Mouse (Mus musculus) lung, adult 2 months (tissue): ENCODE results near the gene Rhot1. TPM values are rescaled to one million over a fixed set of nuclear protein-coding genes. Genes with fewer than 3 reads are reported as not detected.

ENCODE experiments used
- DNase-seq: peaks from one replicate; pipeline ENCODE4 v3.0.0; 2022
- H3K4me1 ChIP-seq: fragments of 200-500 bp; 2 replicates; pipeline ENCODE4 v1.6.1; 2011; ENCODE audit warnings: low read length; ENCODE audit not compliant: control insufficient read depth, insufficient read depth
- H3K4me3 ChIP-seq: fragments of 200-500 bp; replicated peaks from 2 replicates; pipeline ENCODE3; 2011; ENCODE audit warnings: low read depth, mild to moderate bottlenecking, control low read depth, low read length; ENCODE audit errors: extremely low read depth
- CTCF ChIP-seq: fragments of 200-500 bp; IDR thresholded peaks from 2 replicates; pipeline ENCODE4 v1.5.1; 2011; ENCODE audit warnings: mild to moderate bottlenecking, low read length, control low read depth; ENCODE audit not compliant: insufficient read depth
- POLR2A ChIP-seq: fragments of 200-500 bp; IDR thresholded peaks from 2 replicates; pipeline ENCODE4 v1.6.1; 2011; ENCODE audit warnings: low read depth, mild to moderate bottlenecking, control low read depth, low read length, borderline replicate concordance; ENCODE audit errors: extremely low read depth
- WGBS: fragments of 180-500 bp; shearing (Covaris S2); methylation state at CpG from one replicate; pipeline ENCODE4 v1.1.7; 2018; 5-methylcytosine and 5-hydroxymethylcytosine counted together
- polyA plus RNA-seq: library from polyadenylated mRNA; depleted of rRNA; stranded (reverse); fragments of >200 nt; gene quantifications from 2 replicates; pipeline ENCODE4 v1.2.3, GENCODE M21; 2012

Rhot1 gene
- polyA plus RNA-seq, 1 experiment = 14.9 TPM

- DNase-seq = peak; percentile 50
- Histone ChIP-seq H3K4me1 (peaks cover 5% of the 10 kb centered on the region; the same call in 1 of the 2 replicates), H3K4me3 (peak within 1 kb of the TSS; percentile 75)
- WGBS = under 1% methylated on average over 61 of the region's 81 CpGs
- TF ChIP-seq POLR2A = peak; percentile 25; the same call in 1 of the 2 replicates
- TF ChIP-seq CTCF = no peak
Measured at GRCm38 (mm10) chr11:80300551-80301315, 91.9 kb downstream of the Rhot1 start, which contains the start of gene Rhbdl3. Rhbdl3 (plus strand) TSS chr11:80300912.

GRCm38 (mm10) chr11:80301316-80302045, 92.7 kb downstream of the Rhot1 start:
- WGBS = 1% methylated on average over 53 of the region's 53 CpGs
- DNase-seq = peak; percentile 49
- Histone ChIP-seq H3K4me3 (peak overlapping the region; percentile 75), H3K4me1 (peaks cover 5% of the 10 kb centered on the region; the same call in 1 of the 2 replicates)
- TF ChIP-seq POLR2A = no peak
- TF ChIP-seq CTCF = peak; percentile 16; the same call in 1 of the 2 replicates

- 2% methylated on average over 9 of the region's 9 CpGs for WGBS
- no peak for TF ChIP-seq POLR2A
- TF ChIP-seq CTCF = no peak
- no peak for DNase-seq
- Histone ChIP-seq H3K4me1 (peaks cover 5% of the 10 kb centered on the region; the same call in 1 of the 2 replicates), H3K4me3 (peak overlapping the region; percentile 75)
Measured at GRCm38 (mm10) chr11:80302046-80302390, 93.2 kb downstream of the Rhot1 start.

GRCm38 (mm10) chr11:80302536-80302935, 93.7 kb downstream of the Rhot1 start:
- peak; percentile 62 for DNase-seq
- WGBS = 2% methylated on average over 11 of the region's 11 CpGs
- H3K4me1 ChIP-seq = peaks cover 5% of the 10 kb centered on the region; the same call in 1 of the 2 replicates
- no peak for TF ChIP-seq POLR2A
- TF ChIP-seq CTCF = no peak
- H3K4me3 ChIP-seq = peak overlapping the region; percentile 1

- Histone ChIP-seq H3K4me1 (peaks cover 5% of the 10 kb centered on the region; the same call in 1 of the 2 replicates), H3K4me3 (no peak overlapping the region)
- TF ChIP-seq POLR2A (no peak), CTCF (0 out of 2 replicates have a peak, but pooled peaks have one; percentile 4)
- WGBS = 78% methylated on average over 3 of the region's 3 CpGs
- DNase-seq = no peak
Measured at GRCm38 (mm10) chr11:80303746-80304145, 94.9 kb downstream of the Rhot1 start.

- no peak for TF ChIP-seq CTCF
- no peak for TF ChIP-seq POLR2A
- H3K4me1 ChIP-seq = peaks cover 5% of the 10 kb centered on the region; the same call in 1 of the 2 replicates
- WGBS = 74% methylated on average over 10 of the region's 10 CpGs
- H3K4me3 ChIP-seq = no peak overlapping the region
- DNase-seq = no peak
Measured at GRCm38 (mm10) chr11:80304846-80305245, 96.0 kb downstream of the Rhot1 start.

- no peak for TF ChIP-seq POLR2A
- no peak for TF ChIP-seq CTCF
- no peak overlapping the region for H3K4me3 ChIP-seq
- no peak for DNase-seq
- WGBS = 53% methylated on average over 6 of the region's 6 CpGs
- no peaks in the 10 kb centered on the region for H3K4me1 ChIP-seq
Measured at GRCm38 (mm10) chr11:80308537-80308936, 99.7 kb downstream of the Rhot1 start.

- no peak overlapping the region for H3K4me3 ChIP-seq
- no peaks in the 10 kb centered on the region for H3K4me1 ChIP-seq
- TF ChIP-seq POLR2A (no peak), CTCF (no peak)
- WGBS = 71% methylated on average over 4 of the region's 4 CpGs
- DNase-seq = no peak
Measured at GRCm38 (mm10) chr11:80311271-80311670, 102.5 kb downstream of the Rhot1 start.

- Histone ChIP-seq H3K4me3 (no peak overlapping the region), H3K4me1 (no peaks in the 10 kb centered on the region)
- no peak for DNase-seq
- TF ChIP-seq POLR2A (no peak), CTCF (no peak)
- 48% methylated on average over 2 of the region's 2 CpGs for WGBS
Measured at GRCm38 (mm10) chr11:80312049-80312448, 103.2 kb downstream of the Rhot1 start.
